Mouse (Mus musculus) ovary, postnatal 36 days (tissue): ENCODE results near the gene Tcl1b3.

Source experiments
- DNase-seq: peaks from one replicate; pipeline ENCODE4 v3.0.0; 2022; ENCODE audit warnings: low spot score, mixed read lengths

The Tcl1b3 gene

GRCm38 (mm10) chr12:105234362-105234761 is 43.5 kb downstream of the Tcl1b3 start:
- DNase-seq, result no peak

DNA sequence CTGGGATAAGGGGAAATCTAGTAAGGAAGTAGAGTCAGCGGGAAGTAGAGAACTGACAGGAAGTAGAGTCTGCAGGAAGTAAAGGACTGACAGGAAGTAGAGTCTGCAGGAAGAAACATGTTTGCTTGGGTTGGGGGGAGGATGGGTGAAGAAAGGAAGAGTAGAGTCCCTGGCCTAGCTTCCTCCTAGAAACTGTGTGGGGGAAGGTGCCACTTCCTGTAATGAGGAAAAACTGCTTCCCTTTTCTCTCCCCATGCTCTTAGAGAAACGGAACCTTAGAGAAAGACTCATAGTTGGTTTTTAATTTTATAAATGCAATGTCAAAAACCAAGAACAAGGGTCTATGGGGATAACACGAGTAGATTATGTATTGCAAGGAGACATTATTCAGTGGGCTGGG is 44.2 kb downstream of the Tcl1b3 start:
- DNase-seq, result no peak

DNA sequence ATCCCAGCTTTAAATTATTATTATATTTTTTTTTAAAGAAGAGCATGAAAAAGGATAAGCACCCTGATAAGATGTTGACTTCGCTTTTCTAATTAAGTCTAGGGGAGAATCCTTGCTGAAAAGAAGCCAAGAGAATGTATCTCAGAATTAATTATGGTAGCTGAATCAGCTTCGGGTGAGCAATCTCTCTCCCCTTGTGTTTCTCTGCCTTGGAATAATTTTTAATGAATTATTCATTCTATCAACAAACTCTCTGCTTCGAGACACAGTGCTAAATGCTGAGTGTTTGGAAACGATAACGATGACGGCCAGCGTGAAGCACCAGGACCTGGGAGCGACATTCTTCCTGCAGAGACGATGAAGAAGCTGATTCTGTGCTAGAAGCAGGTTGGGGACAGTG is 48.2 kb downstream of the Tcl1b3 start:
- no peak for DNase-seq
